Mouse (Mus musculus): ENCODE measurements around the gene Ric8b. TPM values are rescaled to one million over a fixed set of nuclear protein-coding genes. Genes with fewer than 3 reads are reported as not detected.

The Ric8b gene
- 1 to 10 TPM; 5.4 to 9.2 (median 7.6) TPM for polyA plus RNA-seq (2017; shearing (Covaris generic))

DNA sequence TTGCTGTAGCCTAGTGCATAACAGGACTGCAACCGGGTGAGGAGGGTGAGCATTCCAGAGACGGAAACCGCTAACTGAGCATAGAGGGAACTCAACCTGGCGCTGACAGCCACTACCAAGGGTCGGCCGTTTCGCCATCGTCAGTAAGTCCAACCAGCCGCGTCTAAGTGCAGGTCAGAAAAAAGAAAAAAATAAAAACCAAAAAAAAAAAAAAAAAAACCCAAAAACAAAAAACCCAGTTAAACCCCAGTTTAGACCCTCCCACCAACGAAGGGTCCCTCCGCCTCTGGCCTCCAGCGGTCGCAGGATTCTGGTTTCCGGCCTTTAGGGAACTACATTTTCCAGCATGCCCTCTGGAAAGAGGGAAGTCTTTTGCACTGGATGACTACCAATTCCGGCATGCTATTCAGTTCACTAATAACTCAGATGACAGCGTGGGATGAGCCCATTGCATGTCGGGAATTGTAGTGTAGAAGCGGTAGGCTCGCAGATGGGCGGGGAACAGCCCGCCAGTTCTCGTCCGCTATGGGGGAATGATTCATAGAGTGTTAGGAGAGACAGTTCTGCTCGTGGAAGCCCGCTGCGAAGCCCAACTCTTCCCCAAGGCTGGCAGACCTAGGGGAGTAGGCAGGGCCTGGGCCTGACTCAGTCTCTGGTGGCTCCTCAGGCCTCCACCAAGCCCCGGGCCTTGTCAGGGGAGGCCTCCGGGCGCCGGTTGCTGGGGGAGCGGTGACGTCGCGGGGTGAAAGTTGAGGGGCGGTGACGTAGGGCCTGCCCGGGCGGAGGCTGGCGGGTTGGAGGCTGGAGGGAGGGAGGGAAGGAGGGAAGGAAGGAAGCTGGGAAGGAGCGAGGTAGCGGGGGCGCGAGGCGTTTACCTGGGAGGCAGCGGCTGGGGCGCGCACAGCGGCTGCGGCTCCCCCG, at the start of gene Ric8b:
TSS of gene Ric8b (plus strand) at position 807 of the 921 bp plus-strand sequence.
- peak; percentile 95 for ATAC-seq

DNA sequence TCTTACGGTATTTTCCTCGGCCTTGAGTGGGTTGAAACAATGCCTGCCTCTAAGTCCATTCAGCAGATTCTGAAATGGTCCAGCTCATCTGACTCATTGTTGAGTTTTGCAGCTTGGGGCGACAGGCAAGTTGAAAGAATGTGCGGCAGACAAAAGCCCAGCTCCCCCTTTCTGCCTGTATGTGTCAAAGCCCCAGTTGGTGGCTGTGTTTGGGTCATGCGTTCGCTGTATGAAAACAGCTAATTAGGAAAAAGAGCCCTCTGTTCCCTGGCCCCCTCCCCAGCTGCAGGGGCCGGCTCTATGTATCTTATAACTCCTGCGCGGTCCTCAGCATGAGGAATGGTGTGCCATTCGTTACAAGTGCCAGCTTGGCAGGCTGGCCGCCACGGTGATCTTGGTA, 46.1 kb upstream of the Ric8b start:
- ATAC-seq, result no peak

DNA sequence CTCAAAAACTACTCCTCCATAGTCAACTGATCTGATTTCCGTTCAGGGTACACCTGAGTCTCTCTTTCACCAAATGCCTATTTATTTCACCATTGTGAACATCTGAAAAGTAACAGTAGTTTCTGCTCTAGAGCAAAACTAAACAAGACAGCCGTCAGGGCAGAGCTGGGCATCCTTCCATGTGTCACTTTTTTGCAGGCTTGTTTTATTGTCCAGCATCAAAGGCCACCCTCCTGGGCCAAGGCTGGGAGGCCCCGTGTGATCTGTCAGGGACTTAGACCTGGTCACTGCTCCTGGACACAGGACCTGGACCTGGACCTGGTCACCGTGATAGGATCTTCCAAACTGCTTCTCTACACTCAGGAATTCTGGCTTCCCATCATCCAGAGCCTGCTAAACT, 45.5 kb upstream of the Ric8b start:
- ATAC-seq, result no peak

DNA sequence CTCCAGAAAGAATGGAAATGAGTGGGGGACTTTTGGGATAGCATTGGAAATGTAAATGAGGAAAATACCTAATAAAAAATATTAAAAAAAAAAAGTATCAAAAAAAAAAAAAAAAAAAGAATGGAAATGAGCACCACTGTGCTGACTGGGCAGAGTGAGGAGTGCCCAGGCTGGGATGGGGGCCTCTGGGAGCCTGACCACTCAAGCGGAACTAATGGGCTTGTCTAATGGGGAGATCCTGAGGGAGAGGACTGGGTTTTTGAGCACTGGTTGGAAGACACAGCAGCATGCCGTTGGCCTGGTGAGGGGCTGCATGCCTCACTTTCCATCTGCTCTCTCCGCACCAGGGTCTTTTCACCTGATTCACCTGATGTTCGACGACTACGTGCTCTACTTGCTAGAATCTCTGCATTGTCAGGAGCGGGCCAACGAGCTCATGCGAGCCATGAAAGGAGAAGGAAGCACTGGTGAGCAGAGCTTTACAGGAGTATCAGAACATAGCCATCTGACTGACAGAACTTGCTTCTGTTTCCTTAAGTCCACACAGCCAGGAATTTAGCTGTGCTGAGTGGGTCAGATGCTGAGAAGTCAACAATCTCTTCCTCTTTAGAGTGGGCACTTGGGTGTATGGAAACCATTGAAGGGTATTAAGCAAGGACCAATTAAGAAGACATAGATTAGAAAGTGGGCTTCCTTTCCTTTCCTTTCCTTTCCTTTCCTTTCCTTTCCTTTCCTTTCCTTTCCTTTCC, 37.4 kb upstream of the Ric8b start:
- no peak for ATAC-seq

DNA sequence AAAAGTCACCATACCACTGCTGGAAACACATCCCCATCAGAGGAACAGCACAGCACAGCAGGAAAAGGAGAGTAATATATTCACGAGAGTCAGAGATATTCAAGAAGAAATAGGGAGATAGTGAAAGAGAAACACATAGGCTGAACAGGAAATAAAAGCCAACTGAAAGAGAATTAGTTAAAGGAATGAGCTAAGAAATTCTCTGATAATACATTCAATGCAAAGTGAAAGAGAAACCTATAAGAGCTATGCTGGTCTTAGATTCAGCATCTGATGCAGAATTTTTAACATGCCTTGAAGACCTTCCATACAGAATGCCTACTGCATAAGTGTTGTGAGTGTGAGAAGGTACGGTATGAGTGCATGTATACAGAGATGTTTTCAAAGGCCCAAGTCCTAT, 34.9 kb upstream of the Ric8b start:
- ATAC-seq, result peak; percentile 80

DNA sequence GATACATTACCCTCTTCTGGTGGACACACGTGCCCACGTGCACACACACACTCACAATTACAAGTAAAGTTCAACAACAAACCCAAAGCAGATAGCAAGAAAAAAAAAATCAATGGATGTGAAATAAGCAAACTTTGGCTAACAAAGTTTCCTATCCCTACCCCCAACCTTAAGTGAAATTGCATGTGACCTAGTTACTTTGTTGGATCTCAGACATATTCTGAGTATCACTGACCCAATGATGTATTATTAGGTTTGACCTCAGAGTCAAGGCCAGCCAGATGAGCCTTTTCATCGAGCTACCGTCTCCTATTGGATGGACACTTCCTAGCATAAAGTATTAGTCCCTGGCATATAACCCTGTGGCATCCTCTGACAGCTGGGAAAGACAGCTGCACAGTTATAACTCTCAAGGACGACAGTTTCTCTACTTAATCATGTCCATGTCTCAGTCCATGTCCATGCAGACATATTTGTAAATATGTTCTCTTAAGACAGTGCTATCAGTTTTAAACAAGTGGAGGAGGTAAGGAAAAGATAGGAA, 32.0 kb upstream of the Ric8b start:
- no peak for ATAC-seq

DNA sequence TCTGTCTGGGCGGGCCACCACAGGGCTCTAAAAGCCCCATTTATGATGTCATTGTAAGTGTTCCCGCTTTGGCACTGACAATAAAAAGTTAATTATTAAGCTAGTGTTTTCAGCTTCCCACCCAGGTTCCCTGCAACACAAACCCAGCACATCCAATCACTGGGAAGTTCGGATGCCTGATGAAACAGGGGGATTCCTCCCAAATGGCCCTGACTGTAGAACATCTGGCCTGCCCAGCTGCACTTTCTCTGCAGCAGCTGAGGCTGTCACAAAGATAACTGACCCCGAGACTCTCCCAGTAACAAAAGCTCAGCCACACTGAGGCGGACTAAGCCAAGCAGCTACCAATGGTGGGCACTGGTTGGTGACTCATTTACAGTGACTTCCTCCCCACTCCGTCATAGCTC, 31.2 kb upstream of the Ric8b start:
- no peak for ATAC-seq

DNA sequence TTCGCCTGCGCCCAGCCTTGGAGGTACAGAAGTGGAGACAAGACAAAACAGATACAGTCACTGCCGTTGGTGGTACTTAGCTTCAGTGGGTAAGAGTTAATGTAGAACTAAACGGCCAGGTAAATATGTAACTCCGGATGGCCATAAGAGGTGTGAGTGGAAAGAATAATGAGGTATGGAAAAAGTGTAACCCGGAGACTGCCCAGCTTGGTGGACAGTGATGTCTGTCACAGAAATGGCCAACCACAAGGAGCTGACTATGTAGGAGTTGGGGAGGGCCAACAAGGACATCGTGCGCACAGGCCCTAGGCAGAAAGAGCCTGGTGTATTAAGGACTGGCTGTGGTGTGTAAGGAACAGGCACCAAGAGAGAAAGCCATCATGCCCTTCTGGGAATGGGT, 30.6 kb upstream of the Ric8b start:
- no peak for ATAC-seq

DNA sequence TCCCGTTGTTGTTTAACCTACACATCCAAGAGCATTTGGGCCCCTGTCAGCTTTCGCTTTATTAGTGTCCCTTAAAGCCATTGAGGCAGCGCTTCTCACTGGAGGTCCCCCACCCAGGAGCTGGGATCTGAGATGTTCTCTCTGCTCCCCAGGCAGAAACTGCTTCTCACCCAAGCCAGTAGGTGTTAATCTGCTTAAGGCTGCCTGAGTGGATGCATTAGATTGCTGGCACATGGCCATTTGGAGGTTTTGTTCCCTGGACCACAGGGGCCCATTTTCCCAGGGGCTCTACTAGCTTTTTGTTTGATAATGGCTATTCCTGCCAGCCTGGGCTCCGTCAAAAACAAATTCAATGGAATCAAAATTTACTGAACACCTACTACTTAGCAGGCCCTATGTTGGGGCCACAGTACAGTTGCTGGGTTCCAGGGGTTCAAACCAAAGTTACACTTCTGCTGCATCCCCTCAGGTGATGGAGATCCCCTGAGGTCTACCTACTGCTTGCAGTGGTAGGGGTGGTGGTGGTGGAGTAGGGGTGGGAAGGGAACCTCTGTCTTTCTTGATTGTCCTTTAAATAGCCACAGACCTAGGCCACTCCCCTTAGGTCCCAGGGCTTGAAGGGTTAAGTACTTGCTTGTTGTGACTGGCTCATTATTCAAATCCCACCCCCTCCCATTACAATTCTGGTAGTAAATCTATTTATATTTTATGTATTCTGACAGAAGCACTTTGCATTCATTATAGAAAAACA, 28.1 kb upstream of the Ric8b start:
- no peak for ATAC-seq

DNA sequence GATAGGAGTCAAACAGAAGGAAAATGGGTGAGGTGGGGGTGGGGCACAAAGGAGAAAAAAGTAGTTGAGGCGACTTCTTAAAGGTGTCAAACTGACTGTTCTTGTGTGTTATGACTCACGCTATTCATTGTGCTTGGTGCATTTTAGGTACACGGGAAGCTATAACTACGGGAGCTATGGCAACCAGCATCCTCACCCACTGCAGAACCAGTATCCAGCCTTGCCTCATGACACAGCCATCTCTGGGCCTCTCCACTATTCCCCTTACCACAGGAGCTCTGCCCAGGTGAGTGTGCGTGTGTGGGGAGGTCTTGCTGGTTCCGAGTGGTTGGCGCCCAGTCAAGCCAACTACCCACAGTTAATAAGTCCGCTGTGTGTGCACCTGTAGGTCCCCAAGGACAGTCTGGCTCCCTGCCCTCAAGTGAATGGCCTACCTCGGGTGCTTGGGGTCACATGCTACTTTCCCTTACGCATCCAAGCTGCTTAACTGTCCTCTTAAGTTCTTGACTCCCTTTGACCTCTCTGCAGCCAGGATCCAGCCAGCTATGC, 21.5 kb upstream of the Ric8b start:
- ATAC-seq, result peak; percentile 53

DNA sequence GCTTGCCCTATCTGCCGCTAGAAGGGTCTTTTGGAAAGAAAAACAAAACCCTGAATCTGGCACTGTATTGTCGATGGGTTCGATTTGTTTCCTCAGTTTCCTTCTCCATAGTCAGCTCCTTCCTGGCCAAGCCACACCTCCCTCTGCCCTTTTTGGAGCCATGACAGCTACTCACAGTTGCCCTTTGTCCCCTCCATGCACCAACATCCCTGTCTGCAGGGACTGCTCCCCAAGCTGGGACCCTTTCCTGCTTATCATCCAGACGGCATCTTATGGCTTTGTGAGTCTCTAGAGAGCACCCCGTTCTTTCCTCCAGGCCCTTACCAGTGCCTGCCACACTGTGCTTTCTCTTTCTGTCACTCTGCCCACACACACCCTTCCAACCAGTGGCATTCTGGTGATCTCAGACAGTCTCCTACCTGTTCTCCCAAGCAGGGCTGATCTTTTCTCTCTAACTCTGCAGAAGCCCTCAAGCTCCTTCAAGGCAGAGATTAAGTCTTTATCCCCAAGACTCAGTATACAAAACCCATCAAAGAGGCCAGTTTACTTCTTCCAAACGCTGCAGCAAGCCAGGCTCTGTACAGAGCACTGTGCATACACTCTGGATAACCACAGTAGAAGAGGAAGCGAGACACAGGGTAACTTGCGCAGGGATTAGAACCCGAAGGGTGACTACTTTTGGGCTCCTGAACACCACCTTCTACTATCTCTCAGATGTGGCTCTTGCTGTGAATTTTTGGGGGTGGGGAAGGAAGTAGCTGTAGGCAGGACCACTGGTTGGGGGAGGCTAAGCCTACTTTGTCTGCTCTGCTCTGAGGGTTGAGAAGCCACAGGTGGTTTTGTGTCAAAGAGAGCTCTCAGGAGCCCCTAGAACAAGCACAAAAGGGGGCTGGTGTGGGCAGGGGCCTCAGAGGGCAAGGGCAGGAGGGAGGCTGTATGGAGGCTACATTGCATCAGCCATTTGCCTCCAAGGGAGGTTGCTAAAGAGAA, 20.2 kb upstream of the Ric8b start:
- peak; percentile 39 for ATAC-seq

DNA sequence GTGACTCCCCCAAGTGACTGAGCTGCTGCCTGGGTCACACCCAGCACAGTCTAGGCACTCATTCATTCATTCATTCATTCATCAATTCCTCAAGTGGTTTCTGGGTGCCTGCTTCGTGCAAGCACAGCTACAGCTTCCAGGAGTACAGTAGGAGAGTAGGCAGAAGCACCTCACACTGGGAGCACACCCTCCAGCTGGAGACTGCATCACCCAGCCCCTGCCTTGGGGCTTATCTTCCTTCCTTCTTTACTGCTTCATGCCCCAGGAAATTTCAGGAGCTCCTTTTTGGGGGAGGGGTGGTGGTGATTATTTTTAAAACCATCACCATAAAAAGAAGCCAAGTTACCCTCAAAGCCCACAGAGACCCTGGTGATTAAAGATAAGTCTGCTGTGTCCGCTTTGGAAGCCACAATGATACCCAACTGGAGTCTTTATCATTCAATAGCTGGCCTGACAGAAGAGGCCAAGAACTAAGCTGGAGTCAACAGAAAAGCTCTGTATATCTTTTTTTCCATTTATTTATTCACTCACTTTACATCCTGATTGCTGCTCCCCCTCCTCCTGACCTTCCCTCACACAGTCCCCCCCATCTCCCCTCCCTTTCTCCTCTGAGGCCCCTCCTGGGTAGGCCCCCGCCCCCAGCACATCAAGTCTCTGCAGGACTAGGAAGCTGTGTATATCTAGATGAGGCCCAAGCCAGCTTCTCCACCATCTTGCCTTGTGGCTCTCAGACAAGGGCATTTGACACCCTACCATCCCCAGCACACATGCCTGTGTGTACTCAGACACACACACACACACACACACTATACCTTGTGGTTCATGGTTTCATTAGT, 19.1 kb upstream of the Ric8b start:
- ATAC-seq, result no peak

DNA sequence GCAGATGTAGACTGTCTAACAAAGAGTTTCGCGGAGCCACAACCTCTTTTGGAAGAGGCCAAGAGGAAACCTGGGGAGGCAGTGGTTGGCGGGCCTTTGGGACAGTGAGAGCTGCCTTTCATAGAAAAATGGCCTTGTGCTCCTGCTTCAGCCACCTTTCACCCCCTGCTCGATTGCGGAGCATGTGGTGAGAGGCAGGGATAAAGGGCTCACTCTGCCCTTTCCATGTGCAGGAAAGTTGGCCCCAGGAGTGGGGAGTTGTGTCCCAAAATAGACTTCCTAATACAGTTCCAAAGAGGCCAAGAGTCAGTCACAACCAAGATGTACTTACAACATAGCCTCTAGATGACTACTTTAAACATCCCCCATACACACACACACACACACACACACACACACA, 15.7 kb upstream of the Ric8b start:
- no peak for ATAC-seq

DNA sequence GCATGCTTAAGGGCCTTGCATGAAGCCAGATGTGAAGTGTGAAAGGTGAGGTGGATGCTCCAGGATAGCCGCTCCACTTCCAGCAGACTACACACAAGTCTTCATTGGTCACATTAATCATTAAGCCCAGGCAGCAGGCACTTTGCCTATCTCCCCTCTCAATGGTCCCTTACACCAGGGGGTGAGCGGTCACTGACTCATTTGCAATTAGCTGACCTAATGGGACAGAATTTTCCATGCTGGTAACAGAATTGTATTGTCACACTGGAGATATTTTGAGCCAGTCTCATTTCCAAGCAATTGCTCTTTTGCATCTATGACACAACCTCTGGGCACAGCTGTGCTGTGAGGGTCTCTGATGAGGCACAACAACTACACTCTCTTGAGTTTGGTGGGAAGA, 15.2 kb upstream of the Ric8b start:
- no peak for ATAC-seq

DNA sequence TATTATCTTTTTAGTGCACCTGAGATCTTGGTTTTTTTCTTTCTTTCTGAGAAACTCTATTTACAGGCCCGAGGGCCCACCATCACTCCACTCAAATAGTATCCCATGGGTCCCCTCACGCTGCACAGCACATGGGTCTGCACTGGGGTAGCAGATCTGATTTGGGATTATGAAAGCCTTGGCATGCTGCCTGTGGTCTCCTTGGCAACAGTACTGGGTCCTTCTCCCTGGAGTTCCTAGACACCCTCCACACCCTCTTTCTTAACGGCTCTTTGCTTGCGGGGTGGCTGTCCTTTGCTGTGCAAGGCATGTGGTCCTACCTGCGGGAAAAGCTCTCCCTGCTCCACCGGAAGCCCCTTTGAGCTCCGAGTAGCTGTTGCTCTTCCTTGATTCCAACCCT, 14.1 kb upstream of the Ric8b start:
- ATAC-seq, result no peak

DNA sequence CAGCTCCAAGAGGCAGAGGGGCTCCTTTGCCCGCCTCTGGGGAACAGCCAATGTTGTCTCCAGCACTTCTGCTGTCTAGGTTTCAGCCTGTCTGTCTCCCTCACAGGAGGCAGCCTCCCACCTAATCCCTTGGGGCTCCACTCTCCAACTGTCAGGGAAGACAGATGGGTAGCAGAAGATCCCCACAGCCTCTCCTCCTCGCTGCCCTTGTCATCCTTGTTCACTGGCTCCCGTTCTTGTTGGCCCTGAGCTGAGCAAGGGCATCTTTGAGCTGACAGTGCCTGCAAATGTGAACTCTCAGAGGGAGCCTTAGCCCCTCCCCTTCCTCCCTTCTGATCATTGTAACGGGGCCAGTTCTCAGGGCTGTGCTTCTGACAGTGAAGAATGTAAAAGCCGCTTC, 13.7 kb upstream of the Ric8b start:
- peak; percentile 76 for ATAC-seq

DNA sequence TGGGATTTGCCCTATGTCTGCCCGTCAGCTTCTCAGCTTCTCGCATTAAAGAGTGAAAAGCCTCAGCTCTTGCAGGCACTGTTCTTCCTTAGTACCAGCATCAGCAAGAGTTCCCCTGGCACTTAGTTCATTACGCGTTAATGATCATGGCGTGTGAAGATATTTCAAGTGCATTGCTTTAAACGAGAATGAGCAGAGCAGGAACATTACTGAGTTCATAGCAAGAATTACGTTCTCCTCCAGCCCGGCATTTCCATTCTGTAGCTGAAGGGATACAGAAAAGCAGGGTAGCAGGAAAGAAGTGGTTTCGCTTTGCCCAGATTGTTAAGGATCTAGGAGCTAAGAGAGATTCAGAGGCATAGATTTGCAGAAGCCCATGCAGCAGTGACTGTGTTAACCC, 10.5 kb upstream of the Ric8b start:
- no peak for ATAC-seq

DNA sequence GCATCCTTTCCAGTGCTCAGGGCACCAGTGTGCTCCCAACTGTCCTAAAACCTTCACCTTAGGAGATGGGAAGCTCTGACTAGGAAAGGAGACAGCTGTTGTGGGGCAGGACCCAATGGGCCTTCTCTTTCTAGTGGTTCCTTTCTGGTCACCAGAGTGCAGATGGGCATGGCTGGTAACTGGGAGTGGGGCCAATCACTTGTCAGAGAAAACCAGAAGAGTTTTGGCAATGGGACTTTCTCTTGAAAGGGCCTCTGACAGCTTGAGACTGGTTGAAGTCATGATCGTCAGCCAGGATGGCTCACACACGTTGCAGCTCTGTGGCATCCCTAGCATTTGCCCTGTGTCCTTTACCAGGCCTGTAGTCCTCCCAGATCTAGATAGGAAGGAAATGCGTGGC, 9.4 kb upstream of the Ric8b start:
- no peak for ATAC-seq

DNA sequence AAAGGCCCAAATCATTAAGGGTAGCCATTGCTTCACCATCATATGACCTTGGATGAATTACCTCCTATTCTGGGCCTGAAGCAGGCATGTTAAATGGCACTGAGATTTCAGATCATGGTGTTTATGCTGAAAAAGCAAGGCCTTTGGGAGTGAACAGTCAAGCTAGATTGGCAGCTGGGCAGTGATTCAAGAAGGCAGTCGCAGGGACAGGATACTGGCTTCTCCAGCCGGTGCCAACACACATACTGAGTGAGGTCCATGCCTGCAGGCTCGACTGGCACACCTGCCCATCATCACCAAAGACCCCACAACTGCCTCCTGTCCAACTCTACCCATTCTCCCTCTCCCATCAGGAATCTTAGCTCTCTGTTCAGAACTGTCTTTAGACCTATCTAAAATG, 8.9 kb upstream of the Ric8b start:
- ATAC-seq, result no peak
